Mouse (Mus musculus) myocyte (in vitro differentiated cells): ENCODE results near the gene Atxn2. TPM values are rescaled to one million over a fixed set of nuclear protein-coding genes. Genes with fewer than 3 reads are reported as not detected.

Experiments
- H3K27me3 ChIP-seq: one replicate; pipeline ENCODE4 v1.6.1; 2011; ENCODE audit not compliant: control insufficient read depth, insufficient read depth, insufficient read length
- H3K36me3 ChIP-seq: one replicate; pipeline ENCODE4 v1.6.1; 2011; ENCODE audit not compliant: control insufficient read depth, insufficient read depth
- H3K4me2 ChIP-seq: one replicate; pipeline ENCODE4 v1.6.1; 2011; ENCODE audit warnings: low read depth, control low read depth
- H3K4me3 ChIP-seq: one replicate; pipeline ENCODE4 v1.5.1; 2011; ENCODE audit warnings: mild to moderate bottlenecking, control low read depth, moderate library complexity
- H3K79me2 ChIP-seq: one replicate; pipeline ENCODE4 v1.6.1; 2011; ENCODE audit not compliant: control insufficient read depth, insufficient read depth
- H3ac ChIP-seq: one replicate; pipeline ENCODE4 v1.6.1; 2011; ENCODE audit not compliant: control insufficient read depth, insufficient read length
- CEBPB ChIP-seq: IDR thresholded peaks from 2 replicates; pipeline ENCODE4 v1.6.1; 2011; ENCODE audit warnings: mild to moderate bottlenecking, moderate library complexity; ENCODE audit not compliant: poor library complexity, insufficient read depth, severe bottlenecking
- E2F4 ChIP-seq: IDR thresholded peaks from one replicate; pipeline ENCODE4 v1.6.1; 2011; ENCODE audit warnings: mild to moderate bottlenecking, control low read depth, moderate library complexity; ENCODE audit not compliant: insufficient read depth
- MAX ChIP-seq: IDR thresholded peaks from one replicate; pipeline ENCODE4 v1.6.1; 2011; ENCODE audit warnings: low read depth, mild to moderate bottlenecking, control low read depth
- MYOD1 ChIP-seq, 3 experiments: IDR thresholded peaks; one replicate each; pipeline ENCODE4 v1.6.1; 2011; ENCODE audit warnings: control low read depth in 2 of 3, low read depth in 2 of 3, mild to moderate bottlenecking in 2 of 3, moderate library complexity in 1 of 3; ENCODE audit not compliant: insufficient read length in 2 of 3, control insufficient read depth in 1 of 3
- MYOG ChIP-seq, 3 experiments: IDR thresholded peaks; one replicate each; pipeline ENCODE4 v1.6.1; 2011; ENCODE audit warnings: control low read depth in 2 of 3, low read depth in 2 of 3, mild to moderate bottlenecking in 2 of 3; ENCODE audit not compliant: insufficient read length in 2 of 3, control insufficient read depth in 1 of 3, insufficient read depth in 1 of 3
- POLR2A ChIP-seq: IDR thresholded peaks from one replicate; pipeline ENCODE4 v1.6.1; 2011; ENCODE audit warnings: low read depth, mild to moderate bottlenecking, control low read depth, moderate library complexity; ENCODE audit not compliant: insufficient read length
- POLR2AphosphoS2 ChIP-seq: IDR thresholded peaks from one replicate; pipeline ENCODE4 v1.6.1; 2011; ENCODE audit warnings: low read depth, control low read depth; ENCODE audit not compliant: insufficient read length
- REST ChIP-seq: IDR thresholded peaks from one replicate; pipeline ENCODE4 v1.6.1; 2011; ENCODE audit warnings: mild to moderate bottlenecking, control low read depth, moderate library complexity; ENCODE audit not compliant: insufficient read depth, insufficient read length
- SRF ChIP-seq: IDR thresholded peaks from one replicate; pipeline ENCODE4 v1.6.1; 2011; ENCODE audit warnings: low read depth; ENCODE audit not compliant: control insufficient read depth, insufficient read length
- TCF12 ChIP-seq: IDR thresholded peaks from one replicate; pipeline ENCODE4 v1.6.1; 2011; ENCODE audit warnings: mild to moderate bottlenecking, control low read depth; ENCODE audit not compliant: poor library complexity, insufficient read depth, severe bottlenecking
- TCF3 ChIP-seq: IDR thresholded peaks from one replicate; pipeline ENCODE4 v1.6.1; 2011; ENCODE audit warnings: low read depth, control low read depth; ENCODE audit not compliant: insufficient read length
- USF1 ChIP-seq: IDR thresholded peaks from one replicate; pipeline ENCODE4 v1.6.1; 2011; ENCODE audit warnings: low read depth, mild to moderate bottlenecking, control low read depth, moderate library complexity
- polyA plus RNA-seq: library from polyadenylated mRNA; unstranded; fragments of >200 nt; fragmentation: generic; extraction: Trizol; gene quantifications from one replicate; pipeline ENCODE4 v1.2.1, GENCODE M21; 2012; ENCODE audit warnings: missing spikeins

Atxn2 gene
- polyA plus RNA-seq, 1 experiment: 95.3 TPM

- no peak overlapping the region for H3ac ChIP-seq
- no peaks in the 10 kb centered on the region for H3K27me3 ChIP-seq
- no peak overlapping the region for H3K4me3 ChIP-seq
- H3K79me2 ChIP-seq: peaks cover 17% of the 10 kb centered on the region
- no peak for TF ChIP-seq TCF12
- peak; percentile 9 for TF ChIP-seq POLR2AphosphoS2
- no peak for TF ChIP-seq REST
- TF ChIP-seq SRF: no peak
- no peak for TF ChIP-seq MYOD1 (IDR thresholded peaks at IDR 0.05; ENCODE audit: control insufficient read depth in 1 of 3, insufficient read length in 2 of 3, low read depth in 2 of 3)
- no peak for TF ChIP-seq CEBPB
- peak; percentile 18 for TF ChIP-seq POLR2A
- TF ChIP-seq USF1: no peak
- no peak for TF ChIP-seq MAX
- TF ChIP-seq E2F4: no peak
- TF ChIP-seq TCF3: no peak
- no peak for TF ChIP-seq MYOG (IDR thresholded peaks at IDR 0.05; ENCODE audit: control insufficient read depth in 1 of 3, insufficient read depth in 1 of 3, insufficient read length in 2 of 3, low read depth in 2 of 3)
- peaks cover 30% of the 10 kb centered on the region for H3K36me3 ChIP-seq
- H3K4me2 ChIP-seq: no peak overlapping the region
Observed at GRCm38 (mm10) chr5:121810331-121811151, 99.4 kb downstream of the Atxn2 start.

- Histone ChIP-seq H3K4me3 (no peak overlapping the region), H3ac (no peak overlapping the region), H3K4me2 (no peak overlapping the region), H3K79me2 (peaks cover 17% of the 10 kb centered on the region), H3K36me3 (peaks cover 39% of the 10 kb centered on the region), H3K27me3 (no peaks in the 10 kb centered on the region)
- no peak for TF ChIP-seq E2F4
- no peak for TF ChIP-seq MAX
- peak in 1 of 3 experiments; percentile 61 for TF ChIP-seq MYOG (IDR thresholded peaks at IDR 0.05; ENCODE audit: control insufficient read depth in 1 of 3, insufficient read depth in 1 of 3, insufficient read length in 2 of 3, low read depth in 2 of 3)
- peak; percentile 50 for TF ChIP-seq POLR2AphosphoS2
- no peak for TF ChIP-seq MYOD1 (IDR thresholded peaks at IDR 0.05; ENCODE audit: control insufficient read depth in 1 of 3, insufficient read length in 2 of 3, low read depth in 2 of 3)
- TF ChIP-seq TCF3: no peak
Observed at GRCm38 (mm10) chr5:121811485-121811931, 100.4 kb downstream of the Atxn2 start.

- Histone ChIP-seq H3K36me3 (peaks cover 50% of the 10 kb centered on the region), H3K27me3 (no peaks in the 10 kb centered on the region), H3ac (no peak overlapping the region), H3K4me3 (no peak overlapping the region), H3K79me2 (peaks cover 20% of the 10 kb centered on the region), H3K4me2 (no peak overlapping the region)
- peak; percentile 5 for TF ChIP-seq POLR2A
- no peak for TF ChIP-seq TCF3
Observed at GRCm38 (mm10) chr5:121812526-121813243, 101.5 kb downstream of the Atxn2 start.

- Histone ChIP-seq H3K27me3 (no peaks in the 10 kb centered on the region), H3ac (no peak overlapping the region), H3K36me3 (peaks cover 55% of the 10 kb centered on the region), H3K4me3 (no peak overlapping the region), H3K79me2 (peaks cover 20% of the 10 kb centered on the region), H3K4me2 (no peak overlapping the region)
- TF ChIP-seq MYOD1 (IDR thresholded peaks at IDR 0.05; ENCODE audit: control insufficient read depth in 1 of 3, insufficient read length in 2 of 3, low read depth in 2 of 3) (peak in 1 of 3 experiments; percentile 8), POLR2AphosphoS2 (peak; percentile 72), POLR2A (peak; percentile 47), TCF12 (no peak)
Observed at GRCm38 (mm10) chr5:121813744-121814143, 102.6 kb downstream of the Atxn2 start.

DNA sequence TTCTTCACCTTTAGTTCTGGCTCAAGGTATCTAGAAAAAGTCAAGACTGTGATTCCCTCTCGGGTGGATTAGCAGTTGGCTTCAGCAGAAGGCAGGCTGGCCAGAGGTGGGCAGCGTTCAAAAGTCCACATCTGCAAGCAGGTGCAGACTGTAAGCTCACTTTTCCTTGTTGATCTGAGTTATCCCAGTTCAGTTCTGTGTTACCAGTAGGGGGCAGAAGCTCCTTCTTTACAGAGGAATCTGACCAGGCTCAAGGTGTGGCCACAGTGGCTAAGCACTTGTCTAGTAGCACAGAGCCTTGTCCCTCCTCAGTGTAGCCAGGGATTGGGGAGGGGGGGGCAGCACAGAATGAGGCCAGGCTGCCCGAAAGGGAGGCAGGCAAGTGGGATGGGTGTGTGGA is 103.9 kb downstream of the Atxn2 start:
- peak; percentile 47 for TF ChIP-seq POLR2A
- TF ChIP-seq POLR2AphosphoS2: peak; percentile 54
- no peak for TF ChIP-seq SRF
- no peak for TF ChIP-seq TCF3
- no peak overlapping the region for H3K4me3 ChIP-seq

More for the DNA sequence above, 103.9 kb downstream of the Atxn2 start:
- Histone ChIP-seq H3K36me3 (peaks cover 65% of the 10 kb centered on the region), H3ac (no peak overlapping the region), H3K4me2 (no peak overlapping the region), H3K79me2 (peaks cover 9% of the 10 kb centered on the region), H3K27me3 (no peaks in the 10 kb centered on the region)
